Mouse (Mus musculus): ENCODE measurements at regions not wholly inside any gene's neighbourhood (a gene's known extent, or its start where the extent isn't known, plus 50 kb on each side); places are given as distances from the start of the nearest gene placed in this dataset.

DNA sequence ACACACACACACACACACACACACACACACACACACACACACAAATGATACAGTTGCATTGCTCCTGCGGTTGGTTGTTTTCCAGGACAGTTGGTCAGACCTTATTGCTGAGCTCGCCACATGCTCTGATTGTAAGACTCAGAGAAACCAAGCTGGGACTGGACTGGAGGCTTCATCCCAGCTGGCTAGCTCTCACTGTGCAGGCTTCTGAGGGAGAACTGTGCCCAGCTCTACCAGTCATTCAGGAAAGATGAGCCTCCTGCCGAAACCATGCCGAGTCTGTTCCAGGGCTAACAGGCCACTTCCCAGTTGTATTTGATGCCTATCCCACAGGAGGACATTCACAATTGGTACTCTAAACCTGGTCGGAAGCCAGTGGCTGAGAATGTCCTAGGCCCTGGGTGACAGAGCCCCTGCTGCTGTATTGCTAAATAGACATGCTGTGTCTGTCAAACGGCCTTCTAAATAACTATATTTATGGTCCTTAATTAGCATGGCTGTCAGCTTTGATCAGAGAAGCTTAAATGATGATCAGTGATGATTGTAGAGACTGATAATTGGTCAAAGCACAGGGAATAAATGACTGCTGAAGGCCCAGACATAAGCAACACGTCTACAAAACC lies 100.1 kb upstream of the Ppp1r12a start:
- Histone ChIP-seq H3K27me3 (ENCODE audit: control insufficient read depth, insufficient read depth, low read length, poor library complexity, severe bottlenecking) (no peaks in the 10 kb centered on the region), H3K36me3 (ENCODE audit: control insufficient read depth, insufficient read depth, low read length, poor library complexity, severe bottlenecking) (no peaks in the 10 kb centered on the region)
- DNase-seq (ENCODE audit: low read depth, low spot score), result no peak

DNA sequence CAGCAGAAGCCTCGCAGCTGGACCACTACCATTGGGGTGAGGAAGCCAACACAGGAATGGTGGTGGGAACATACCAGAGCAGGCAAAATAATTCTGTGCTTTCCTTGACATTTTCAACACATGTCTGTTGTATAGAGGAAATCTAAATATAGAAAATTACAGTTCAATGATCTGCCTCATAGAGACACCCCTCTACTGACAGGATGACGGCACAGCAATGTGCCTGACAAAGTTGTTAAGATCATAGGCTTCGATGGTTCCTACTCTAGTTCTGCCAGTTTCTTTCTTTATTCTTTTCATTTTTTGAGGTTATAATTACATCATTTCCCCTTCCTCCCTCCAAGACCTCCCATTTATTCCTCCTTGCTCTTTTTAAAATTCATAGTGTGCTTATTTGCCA lies 101.4 kb upstream of the Ppp1r12a start:
- DNase-seq (ENCODE audit: low read depth, low spot score), result peak; percentile 3
- Histone ChIP-seq H3K36me3 (ENCODE audit: control insufficient read depth, insufficient read depth, low read length, poor library complexity, severe bottlenecking) (no peaks in the 10 kb centered on the region), H3K27me3 (ENCODE audit: control insufficient read depth, insufficient read depth, low read length, poor library complexity, severe bottlenecking) (no peaks in the 10 kb centered on the region)

DNA sequence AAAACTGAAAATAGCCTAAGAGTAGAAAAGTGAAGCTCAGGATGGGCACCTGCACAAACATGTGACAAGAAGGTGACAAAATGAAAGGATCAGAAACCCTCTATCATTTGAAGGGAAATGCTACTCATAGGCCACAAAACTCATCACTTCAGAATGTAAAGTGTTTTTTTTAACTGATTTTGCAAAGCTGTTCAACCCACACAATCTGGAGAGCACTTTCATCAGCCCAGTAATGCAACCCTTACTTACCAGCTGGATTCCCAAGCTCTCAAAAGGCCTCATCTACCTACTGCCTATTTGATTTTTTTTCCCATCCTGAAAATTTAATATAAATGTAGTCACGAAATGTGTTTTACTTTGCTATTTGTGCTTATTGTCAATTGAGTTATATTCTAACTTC lies 110.4 kb upstream of the Ppp1r12a start:
- no peaks in the 10 kb centered on the region for H3K27me3 ChIP-seq (ENCODE audit: control insufficient read depth, insufficient read depth, low read length, poor library complexity, severe bottlenecking)

DNA sequence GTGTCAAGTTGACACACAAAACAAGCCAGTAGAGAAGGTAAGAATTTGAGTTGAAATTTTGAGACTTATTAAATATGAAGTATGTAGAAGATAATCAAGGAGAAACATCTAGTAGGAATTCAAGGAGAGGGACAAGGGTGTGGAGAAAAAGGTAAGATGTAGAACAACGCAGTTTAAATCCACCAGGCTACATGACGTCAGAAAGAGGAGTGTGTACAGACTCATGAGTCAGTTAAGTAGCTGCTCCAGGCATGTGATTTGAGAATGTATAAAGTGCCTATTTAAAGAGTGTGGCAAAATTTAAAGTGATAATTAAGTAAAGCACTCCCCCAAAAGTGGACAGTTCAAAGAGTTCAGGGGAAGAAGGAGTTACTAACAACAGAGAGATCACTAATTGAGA lies 113.6 kb upstream of the Ppp1r12a start:
- Histone ChIP-seq H3K36me3 (ENCODE audit: control insufficient read depth, insufficient read depth, low read length, poor library complexity, severe bottlenecking) (no peaks in the 10 kb centered on the region), H3K27me3 (ENCODE audit: control insufficient read depth, insufficient read depth, low read length, poor library complexity, severe bottlenecking) (no peaks in the 10 kb centered on the region)
- no peak for DNase-seq (ENCODE audit: low read depth, low spot score)

More for the DNA sequence above, 110.4 kb upstream of the Ppp1r12a start:
- DNase-seq (ENCODE audit: low read depth, low spot score), result no peak
- H3K36me3 ChIP-seq (ENCODE audit: control insufficient read depth, insufficient read depth, low read length, poor library complexity, severe bottlenecking), result no peaks in the 10 kb centered on the region

DNA sequence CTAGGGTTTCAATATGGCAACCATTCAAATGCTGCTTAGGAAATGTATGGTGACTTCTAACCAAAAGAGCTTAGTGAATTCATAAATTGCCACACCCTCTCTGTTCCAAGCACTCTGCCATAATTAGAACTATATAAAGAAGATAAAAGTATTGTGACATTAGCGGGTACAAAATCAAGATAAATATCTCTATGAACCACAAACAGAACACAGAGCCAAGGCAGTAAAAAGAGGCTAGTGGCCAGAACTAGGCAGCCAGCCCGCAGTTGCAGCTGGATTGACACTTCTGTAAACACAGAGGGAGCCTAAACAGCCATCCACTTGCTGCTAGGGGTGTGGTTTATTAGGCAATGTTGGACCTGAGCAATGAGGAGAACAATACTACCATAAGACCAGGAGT lies 118.5 kb upstream of the Ppp1r12a start:
- Histone ChIP-seq H3K36me3 (ENCODE audit: control insufficient read depth, insufficient read depth, low read length, poor library complexity, severe bottlenecking) (no peaks in the 10 kb centered on the region), H3K27me3 (ENCODE audit: control insufficient read depth, insufficient read depth, low read length, poor library complexity, severe bottlenecking) (no peaks in the 10 kb centered on the region)
- no peak for DNase-seq (ENCODE audit: low read depth, low spot score)

DNA sequence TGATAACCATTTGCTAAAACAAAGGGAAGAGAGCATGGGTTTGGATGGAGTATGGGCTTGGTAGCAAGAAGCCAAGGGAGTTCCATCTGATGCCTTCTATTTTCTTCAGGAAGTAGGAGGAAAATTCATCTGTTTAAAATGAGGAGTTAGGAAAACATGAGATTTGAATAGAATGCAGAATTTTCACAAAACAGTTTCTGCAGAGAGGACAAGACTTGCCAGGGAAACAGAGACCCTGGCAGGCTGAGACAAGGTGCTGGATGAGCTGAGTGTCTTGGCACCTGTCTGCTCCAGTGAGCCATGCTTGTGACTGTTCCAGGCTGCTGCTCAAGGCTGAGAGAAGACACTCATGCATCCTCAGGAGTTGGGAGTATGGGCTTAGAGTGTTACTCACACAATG lies 122.0 kb upstream of the Ppp1r12a start:
- no peaks in the 10 kb centered on the region for H3K27me3 ChIP-seq (ENCODE audit: control insufficient read depth, insufficient read depth, low read length, poor library complexity, severe bottlenecking)

DNA sequence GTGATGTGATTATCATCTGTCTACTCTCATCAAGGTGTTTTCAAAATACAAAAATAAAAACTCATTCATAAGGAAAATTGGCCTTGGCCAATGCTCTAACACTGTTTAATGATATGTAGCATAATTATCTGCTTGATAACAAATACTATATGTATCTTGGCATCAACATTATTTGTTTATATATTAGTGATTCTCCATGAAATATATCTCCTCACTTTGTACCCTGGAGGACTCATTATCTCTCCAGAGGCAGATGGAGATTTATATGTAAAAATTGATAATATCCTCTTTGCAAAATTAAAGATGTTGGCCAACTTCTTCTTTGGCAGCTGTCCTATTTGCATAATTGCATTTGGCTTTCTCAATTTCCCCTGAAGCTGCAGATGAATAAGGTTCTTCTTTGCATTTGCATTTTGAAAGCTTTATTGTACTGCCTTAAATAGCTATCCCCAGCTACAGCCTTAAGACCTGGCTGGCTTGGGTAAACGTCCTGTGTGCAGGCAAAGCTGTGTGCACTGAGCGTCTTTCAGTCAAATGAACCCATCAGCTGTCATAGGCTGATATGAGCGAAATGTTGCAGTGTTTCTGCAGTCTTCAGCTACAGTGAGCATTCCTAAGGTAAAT lies 124.7 kb upstream of the Otogl start:
- no peak for DNase-seq (ENCODE audit: low read depth, low spot score)
- Histone ChIP-seq H3K27me3 (ENCODE audit: control insufficient read depth, insufficient read depth, low read length, poor library complexity, severe bottlenecking) (no peaks in the 10 kb centered on the region), H3K36me3 (ENCODE audit: control insufficient read depth, insufficient read depth, low read length, poor library complexity, severe bottlenecking) (no peaks in the 10 kb centered on the region)

More for the DNA sequence above, 122.0 kb upstream of the Ppp1r12a start:
- DNase-seq (ENCODE audit: low read depth, low spot score), result no peak
- no peaks in the 10 kb centered on the region for H3K36me3 ChIP-seq (ENCODE audit: control insufficient read depth, insufficient read depth, low read length, poor library complexity, severe bottlenecking)

DNA sequence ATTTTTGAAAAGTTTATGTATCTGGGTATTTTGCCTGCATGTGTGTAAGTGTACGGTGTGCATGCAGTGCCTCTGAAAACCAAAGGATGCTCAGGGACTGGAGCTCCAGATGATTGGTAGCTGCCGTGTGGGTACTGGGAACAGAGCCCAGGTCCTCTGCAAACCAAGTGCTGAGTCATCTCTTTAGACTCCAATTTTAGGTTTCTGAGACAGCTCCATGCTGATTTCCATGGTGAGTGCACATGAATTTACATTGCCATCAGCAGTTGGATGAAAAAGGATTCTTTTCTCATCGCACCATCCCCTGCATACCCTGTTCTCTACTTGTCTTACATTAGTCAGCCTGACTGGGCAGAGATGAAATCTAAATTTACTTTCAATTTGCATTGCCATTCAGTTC lies 122.1 kb upstream of the Otogl start:
- H3K36me3 ChIP-seq (ENCODE audit: control insufficient read depth, insufficient read depth, low read length, poor library complexity, severe bottlenecking), result no peaks in the 10 kb centered on the region
- no peak for DNase-seq (ENCODE audit: low read depth, low spot score)
- no peaks in the 10 kb centered on the region for H3K27me3 ChIP-seq (ENCODE audit: control insufficient read depth, insufficient read depth, low read length, poor library complexity, severe bottlenecking)

DNA sequence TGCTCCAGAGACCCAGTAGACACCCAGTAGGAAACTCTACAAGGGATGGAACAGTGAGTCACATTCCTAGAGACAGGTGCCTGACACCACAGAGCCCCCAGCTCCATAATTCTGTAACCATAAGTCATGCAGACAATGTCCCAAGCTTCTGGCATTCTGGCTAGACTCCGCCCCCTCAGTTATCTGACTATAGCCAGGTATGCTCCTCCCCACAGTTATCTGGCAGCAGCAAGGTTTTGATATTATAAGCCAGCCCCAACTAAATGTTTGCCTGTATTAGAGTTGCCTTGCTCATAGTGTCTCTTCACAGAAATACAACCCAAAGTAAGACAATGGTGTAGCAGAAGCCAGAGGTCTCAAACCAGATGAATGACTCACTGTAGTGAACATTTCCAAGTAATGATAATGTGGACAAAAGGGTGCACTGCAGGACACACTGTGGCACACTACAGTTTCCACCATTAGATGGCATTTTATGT lies 121.4 kb upstream of the Otogl start:
- Histone ChIP-seq H3K36me3 (ENCODE audit: control insufficient read depth, insufficient read depth, low read length, poor library complexity, severe bottlenecking) (no peaks in the 10 kb centered on the region), H3K27me3 (ENCODE audit: control insufficient read depth, insufficient read depth, low read length, poor library complexity, severe bottlenecking) (no peaks in the 10 kb centered on the region)
- DNase-seq (ENCODE audit: low read depth, low spot score), result no peak

DNA sequence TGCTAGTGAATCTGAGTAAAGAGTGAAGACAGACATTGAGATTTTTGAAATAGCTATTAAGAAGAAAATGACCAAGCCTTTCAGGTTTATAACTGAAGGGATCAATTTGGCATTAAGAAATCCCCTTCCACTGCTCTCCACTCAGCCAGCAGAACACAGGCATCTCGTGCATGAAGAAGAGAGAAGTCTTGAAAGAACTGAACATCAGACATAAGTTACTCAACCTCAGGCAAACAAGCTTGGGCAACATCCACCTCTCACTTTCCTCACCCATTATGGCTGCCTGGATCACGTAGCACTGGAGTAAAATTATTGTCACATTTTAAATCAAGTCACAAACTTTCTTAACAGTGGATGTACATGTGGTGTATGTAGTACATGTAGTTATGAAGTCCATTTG lies 115.6 kb upstream of the Otogl start:
- Histone ChIP-seq H3K27me3 (ENCODE audit: control insufficient read depth, insufficient read depth, low read length, poor library complexity, severe bottlenecking) (no peaks in the 10 kb centered on the region), H3K36me3 (ENCODE audit: control insufficient read depth, insufficient read depth, low read length, poor library complexity, severe bottlenecking) (no peaks in the 10 kb centered on the region)
- DNase-seq (ENCODE audit: low read depth, low spot score), result no peak

DNA sequence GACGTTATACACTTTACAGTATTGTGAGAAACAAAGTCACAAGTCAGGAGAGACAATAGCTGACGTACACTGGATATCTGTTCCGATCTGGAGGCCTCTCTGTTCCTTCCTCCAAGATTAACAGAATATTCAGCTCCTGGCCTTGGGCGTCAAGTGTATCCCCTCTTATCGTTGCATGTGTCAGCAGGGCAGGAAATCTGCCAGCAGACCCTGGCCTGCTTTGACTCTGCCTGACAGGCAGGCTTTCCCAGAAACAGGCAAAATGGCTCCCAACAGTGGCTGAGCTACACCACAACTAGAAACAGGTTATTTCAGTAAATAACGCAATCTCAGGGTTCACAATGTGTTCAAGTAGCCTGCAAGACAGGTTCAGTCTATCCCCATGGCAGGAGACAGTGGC lies 112.3 kb upstream of the Otogl start:
- no peak for DNase-seq (ENCODE audit: low read depth, low spot score)
- no peaks in the 10 kb centered on the region for H3K27me3 ChIP-seq (ENCODE audit: control insufficient read depth, insufficient read depth, low read length, poor library complexity, severe bottlenecking)
- H3K36me3 ChIP-seq (ENCODE audit: control insufficient read depth, insufficient read depth, low read length, poor library complexity, severe bottlenecking), result no peaks in the 10 kb centered on the region

DNA sequence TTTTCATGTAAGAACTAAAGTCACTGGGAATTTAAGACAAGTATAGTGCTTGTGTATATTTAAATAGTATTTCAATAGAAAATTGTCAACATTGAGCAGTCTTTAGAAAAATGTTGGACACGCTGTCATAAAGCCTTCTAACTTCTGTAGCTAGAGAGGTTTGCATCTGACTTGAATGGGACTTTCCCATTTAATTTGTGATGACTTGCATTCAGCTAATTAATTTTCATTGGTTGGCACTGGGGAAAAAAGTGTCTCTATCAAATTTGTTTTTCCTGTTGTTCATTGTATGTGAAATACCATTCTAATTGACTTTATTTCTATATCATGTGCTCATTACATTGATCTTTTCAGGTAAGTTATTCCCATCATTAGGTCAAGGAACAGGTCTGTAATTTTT lies 104.6 kb upstream of the Otogl start:
- DNase-seq (ENCODE audit: low read depth, low spot score), result no peak
- Histone ChIP-seq H3K36me3 (ENCODE audit: control insufficient read depth, insufficient read depth, low read length, poor library complexity, severe bottlenecking) (no peaks in the 10 kb centered on the region), H3K27me3 (ENCODE audit: control insufficient read depth, insufficient read depth, low read length, poor library complexity, severe bottlenecking) (no peaks in the 10 kb centered on the region)

DNA sequence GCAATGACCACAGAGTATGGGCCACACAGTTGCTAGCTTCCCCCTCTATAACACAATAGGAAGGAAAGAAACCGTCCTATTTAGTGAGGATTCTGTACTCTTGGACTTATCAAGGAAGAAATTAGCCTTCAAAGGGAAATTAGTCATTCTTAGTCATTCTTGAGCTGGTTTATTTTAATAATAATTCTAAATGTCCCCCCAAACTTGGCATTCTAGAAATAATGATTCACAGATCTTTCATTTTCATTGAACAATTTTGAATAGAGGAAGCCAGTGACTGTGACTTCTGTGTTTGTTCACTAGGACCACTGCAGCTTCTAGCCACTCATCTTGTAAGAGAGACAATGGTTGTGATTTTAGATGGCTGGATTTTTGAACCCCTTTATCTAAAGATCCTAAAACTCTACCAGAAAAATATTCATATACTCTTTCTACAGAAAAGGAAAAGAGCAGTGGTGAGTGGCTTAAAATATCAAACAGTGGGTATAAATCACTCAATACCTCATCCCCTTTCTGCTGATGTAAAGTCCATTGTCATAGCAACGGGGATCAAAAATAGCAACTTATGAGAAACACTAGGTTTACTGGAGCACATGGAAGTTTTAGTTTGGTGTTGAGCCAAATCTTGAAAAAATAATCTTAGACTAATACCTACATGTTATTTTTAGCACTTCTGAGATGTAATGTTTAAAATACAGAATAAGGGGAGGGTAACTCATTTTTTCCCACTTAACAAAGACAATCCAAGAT lies 83.1 kb upstream of the Otogl start:
- Histone ChIP-seq H3K36me3 (ENCODE audit: control insufficient read depth, insufficient read depth, low read length, poor library complexity, severe bottlenecking) (no peaks in the 10 kb centered on the region), H3K27me3 (ENCODE audit: control insufficient read depth, insufficient read depth, low read length, poor library complexity, severe bottlenecking) (no peaks in the 10 kb centered on the region)
- no peak for DNase-seq (ENCODE audit: low read depth, low spot score)

DNA sequence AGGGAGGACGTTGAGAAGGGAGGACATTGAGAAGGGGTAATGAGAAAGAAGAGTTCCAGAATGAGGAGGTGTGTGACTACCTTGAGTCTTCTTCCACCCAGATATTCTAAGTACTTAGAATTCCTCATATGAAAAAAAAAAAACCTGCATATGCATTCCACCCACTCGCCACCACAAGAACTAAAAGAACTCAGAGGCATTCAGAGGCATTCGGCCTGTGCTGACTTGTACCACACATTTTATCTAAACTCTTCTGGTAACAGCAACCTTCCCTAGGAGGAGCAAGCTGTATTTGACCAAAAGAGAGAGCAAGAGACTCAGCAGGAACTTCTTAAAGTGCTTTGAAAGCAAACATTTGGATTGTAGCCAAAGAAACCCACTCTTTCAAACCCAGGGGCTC lies 80.7 kb upstream of the Otogl start:
- DNase-seq (ENCODE audit: low read depth, low spot score), result no peak
- Histone ChIP-seq H3K36me3 (ENCODE audit: control insufficient read depth, insufficient read depth, low read length, poor library complexity, severe bottlenecking) (no peaks in the 10 kb centered on the region), H3K27me3 (ENCODE audit: control insufficient read depth, insufficient read depth, low read length, poor library complexity, severe bottlenecking) (no peaks in the 10 kb centered on the region)

DNA sequence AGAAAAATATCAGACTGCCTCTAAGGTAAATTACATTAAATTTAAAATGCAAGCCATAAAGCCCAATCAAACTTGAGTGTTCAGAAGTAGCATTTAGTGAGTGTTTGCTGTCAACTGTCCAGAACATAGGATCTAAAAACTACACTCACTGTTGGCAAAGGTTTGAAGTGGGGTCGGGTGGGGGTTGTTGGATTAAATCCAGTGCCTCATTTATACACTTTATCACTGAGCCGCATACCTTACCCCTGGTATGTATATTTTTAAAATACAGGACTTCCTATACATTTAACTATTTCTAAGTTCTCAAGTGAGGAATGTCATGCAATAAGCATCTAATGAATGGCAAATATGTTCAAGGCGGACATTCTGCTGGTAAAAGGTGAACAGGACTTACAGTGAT lies 78.6 kb upstream of the Otogl start:
- no peak for DNase-seq (ENCODE audit: low read depth, low spot score)
- H3K36me3 ChIP-seq (ENCODE audit: control insufficient read depth, insufficient read depth, low read length, poor library complexity, severe bottlenecking), result no peaks in the 10 kb centered on the region
- H3K27me3 ChIP-seq (ENCODE audit: control insufficient read depth, insufficient read depth, low read length, poor library complexity, severe bottlenecking), result no peaks in the 10 kb centered on the region

Measured in splenic B cell, adult 2 months (primary cell).